Mouse (Mus musculus) ES-E14 (cell line): ENCODE results near the gene Dst. TPM values are rescaled to one million over a fixed set of nuclear protein-coding genes. Genes with fewer than 3 reads are reported as not detected.

Experiments used
- DNase-seq: peaks from one replicate; pipeline ENCODE4 v3.0.0-alpha.2; 2013; ENCODE audit warnings: low read depth, low spot score
- H3K27ac ChIP-seq: 2 replicates; pipeline ENCODE4 v1.5.1; 2012; ENCODE audit warnings: low read depth, mild to moderate bottlenecking, low read length, moderate library complexity, mixed read lengths; ENCODE audit not compliant: poor library complexity, insufficient read depth, severe bottlenecking
- H3K36me3 ChIP-seq: 2 replicates; pipeline ENCODE4 v1.6.1; 2012; ENCODE audit warnings: mild to moderate bottlenecking, low read length, moderate library complexity, mixed read lengths; ENCODE audit not compliant: control insufficient read depth, poor library complexity, insufficient read depth, severe bottlenecking
- H3K4me1 ChIP-seq, 2 experiments: fragments of 150-350 bp in 1 of 2; sonication (generic) in 1 of 2; 2 replicates each; pipeline ENCODE4 v1.6.1; 2012; ENCODE audit warnings: low read length in 2 of 2, mild to moderate bottlenecking in 1 of 2, mixed read lengths in 1 of 2; ENCODE audit not compliant: control insufficient read depth in 2 of 2, insufficient read depth in 2 of 2, poor library complexity in 1 of 2
- H3K4me3 ChIP-seq, 2 experiments: fragments of 150-350 bp in 1 of 2; sonication (generic) in 1 of 2; 2 replicates each; pipeline ENCODE4 v1.5.1; 2012; ENCODE audit warnings: low read length in 2 of 2, low read depth in 1 of 2, mild to moderate bottlenecking in 1 of 2, mixed read lengths in 1 of 2; ENCODE audit not compliant: insufficient read depth in 1 of 2, poor library complexity in 1 of 2, severe bottlenecking in 1 of 2
- H3K9ac ChIP-seq: 2 replicates; pipeline ENCODE4 v1.6.1; 2012; ENCODE audit warnings: low read depth, mild to moderate bottlenecking, low read length, mixed read lengths; ENCODE audit not compliant: poor library complexity, insufficient read depth, severe bottlenecking
- H3K9me3 ChIP-seq: fragments of 150-350 bp; sonication (generic); 2 replicates; pipeline ENCODE4 v1.6.1; 2012; ENCODE audit warnings: low read depth, mild to moderate bottlenecking, low read length; ENCODE audit not compliant: control insufficient read depth, insufficient read depth
- CHD2 ChIP-seq: IDR thresholded peaks from 2 replicates; pipeline ENCODE4 v1.6.1; 2014; ENCODE audit warnings: mild to moderate bottlenecking, low read depth, low read length, inconsistent platforms
- HCFC1 ChIP-seq: IDR thresholded peaks from 2 replicates; pipeline ENCODE4 v1.6.1; 2012; ENCODE audit warnings: low read length, inconsistent platforms, borderline replicate concordance; ENCODE audit not compliant: insufficient read depth
- MAFK ChIP-seq: IDR thresholded peaks from 2 replicates; pipeline ENCODE4 v1.6.1; 2014; ENCODE audit warnings: mild to moderate bottlenecking, low read depth, low read length, inconsistent platforms; ENCODE audit not compliant: insufficient read depth
- ZC3H11A ChIP-seq: IDR thresholded peaks from 2 replicates; pipeline ENCODE4 v1.6.1; 2012; ENCODE audit warnings: low read depth, mild to moderate bottlenecking, inconsistent platforms, low read length, borderline replicate concordance
- ZNF384 ChIP-seq: IDR thresholded peaks from 2 replicates; pipeline ENCODE4 v1.6.1; 2012; ENCODE audit warnings: low read depth, low read length, inconsistent platforms
- in situ Hi-C, 2 experiments: fragments of 600-800 bp; cut with MboI; formaldehyde crosslinking; loops; one replicate each; pipeline ENCODE4 v1.15.1; 2025; ENCODE audit warnings: low sequenced_read_pairs in 2 of 2, inconsistent platforms in 1 of 2; ENCODE audit not compliant: unreplicated experiment in 2 of 2
- total RNA-seq: library from RNA; depleted of rRNA; stranded (reverse); fragments of 300-350 nt; gene quantifications from 2 replicates; pipeline ENCODE4 v1.2.3, GENCODE M21; 2012

The Dst gene
- total RNA-seq, 1 experiment: 186 TPM

GRCm38 (mm10) chr1:34231041-34231440 lies 323.0 kb downstream of the Dst start:
- TF ChIP-seq HCFC1 (no peak), CHD2 (no peak), ZNF384 (no peak), MAFK (no peak), ZC3H11A (no peak)
- no peak overlapping the region for H3K27ac ChIP-seq
- H3K4me3 ChIP-seq: no peak overlapping the region
- peaks cover 22% of the 10 kb centered on the region for H3K36me3 ChIP-seq
- H3K4me1 ChIP-seq: no peaks in the 10 kb centered on the region
- DNase-seq: no peak
- no peak overlapping the region for H3K9ac ChIP-seq
- in situ Hi-C loops: no loop called here
- no peaks in the 10 kb centered on the region for H3K9me3 ChIP-seq

DNA sequence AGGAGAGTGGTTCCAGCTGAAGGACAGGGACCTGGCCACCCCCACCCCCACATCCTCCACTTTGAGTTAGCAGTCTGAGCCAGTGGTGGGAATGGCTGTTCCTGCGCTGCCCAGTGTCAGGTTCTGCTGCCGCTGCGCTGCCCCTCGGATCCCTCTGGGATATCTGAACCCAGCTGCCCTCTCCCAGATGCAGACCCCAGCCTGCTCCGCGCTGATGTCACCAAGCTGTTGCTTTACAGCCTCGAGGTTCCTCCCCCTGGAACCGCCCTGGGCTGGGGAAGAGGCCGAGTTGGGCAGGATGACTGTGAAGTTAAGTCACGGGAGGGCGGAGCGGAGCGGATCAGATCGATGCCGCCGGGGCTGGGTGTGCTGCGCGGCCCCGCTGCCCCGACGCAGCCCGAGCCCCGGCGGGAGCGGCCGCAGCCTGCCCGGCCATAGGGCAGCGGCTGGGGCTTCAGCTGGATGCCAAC lies 328.3 kb downstream of the Dst start:
- in situ Hi-C loops: no loop called here
- Histone ChIP-seq H3K9me3 (no peaks in the 10 kb centered on the region), H3K9ac (peak overlapping the region; percentile 72), H3K4me1 (no peaks in the 10 kb centered on the region), H3K36me3 (peaks cover 15% of the 10 kb centered on the region; the same call in 1 of the 2 replicates), H3K27ac (no peak overlapping the region), H3K4me3 (peak overlapping the region; percentile 27 to 47; a peak in 3 of 4 replicates)
- no peak for TF ChIP-seq HCFC1
- peak; percentile 53 for DNase-seq

DNA sequence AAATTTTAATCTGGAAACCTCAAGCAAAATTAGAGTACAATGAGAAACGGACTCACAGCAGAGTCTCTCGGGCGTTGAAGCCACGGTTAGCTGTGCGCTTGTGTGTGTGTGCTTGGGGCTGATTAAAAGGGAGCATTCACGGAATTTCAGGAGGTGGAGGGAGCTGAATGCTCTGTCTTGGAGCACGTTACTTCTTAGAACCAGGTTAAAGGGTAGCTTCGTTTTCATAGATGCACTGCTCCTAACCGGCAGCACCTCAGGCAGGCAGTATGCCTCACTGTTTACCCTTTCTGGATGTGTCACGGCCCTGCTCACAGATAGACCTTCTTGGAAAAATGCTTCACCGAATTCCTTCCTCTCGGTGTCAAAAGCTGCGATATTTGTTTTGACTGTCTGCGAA lies 329.2 kb downstream of the Dst start:
- H3K4me1 ChIP-seq: no peaks in the 10 kb centered on the region
- no peak overlapping the region for H3K4me3 ChIP-seq
- peaks cover 13% of the 10 kb centered on the region; the same call in 1 of the 2 replicates for H3K36me3 ChIP-seq
- H3K9ac ChIP-seq: no peak overlapping the region
- H3K9me3 ChIP-seq: no peaks in the 10 kb centered on the region
- H3K27ac ChIP-seq: no peak overlapping the region
- in situ Hi-C loops: no loop called here
- no peak for DNase-seq
- TF ChIP-seq ZC3H11A (no peak), HCFC1 (no peak), MAFK (no peak), ZNF384 (no peak), CHD2 (no peak)

GRCm38 (mm10) chr1:34237689-34238091 lies 329.7 kb downstream of the Dst start:
- peaks cover 16% of the 10 kb centered on the region; the same call in 1 of the 2 replicates for H3K36me3 ChIP-seq
- no peaks in the 10 kb centered on the region for H3K9me3 ChIP-seq
- H3K9ac ChIP-seq: no peak overlapping the region
- no peak overlapping the region for H3K4me3 ChIP-seq
- H3K27ac ChIP-seq: no peak overlapping the region
- no peaks in the 10 kb centered on the region for H3K4me1 ChIP-seq
- no peak for TF ChIP-seq CHD2
- TF ChIP-seq ZNF384: no peak
- TF ChIP-seq MAFK: no peak
- no peak for TF ChIP-seq ZC3H11A
- no peak for TF ChIP-seq HCFC1
- DNase-seq: no peak
- in situ Hi-C loops: no loop called here

DNA sequence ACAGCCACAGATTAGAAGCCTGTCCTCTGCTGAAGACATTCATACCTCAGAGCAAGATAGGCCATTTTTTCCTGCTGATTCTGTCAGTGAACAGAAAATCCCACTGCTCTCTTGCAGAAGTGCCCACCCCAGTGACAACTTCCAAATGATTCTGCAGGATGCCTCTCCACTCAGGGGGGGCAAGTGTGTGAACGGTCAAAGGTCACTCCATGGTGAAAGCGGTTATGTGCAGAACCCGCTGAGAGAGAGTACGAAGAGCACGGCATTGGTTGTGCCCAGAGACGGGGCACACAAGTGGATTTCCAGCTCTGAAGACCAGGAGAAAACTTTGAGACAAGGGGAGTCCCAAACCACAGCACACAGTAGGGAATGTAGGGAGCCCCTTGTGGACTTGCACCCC lies 330.2 kb downstream of the Dst start:
- in situ Hi-C loops: no loop called here
- Histone ChIP-seq H3K4me3 (no peak overlapping the region), H3K27ac (no peak overlapping the region), H3K4me1 (no peaks in the 10 kb centered on the region), H3K36me3 (peaks cover 20% of the 10 kb centered on the region; the same call in 1 of the 2 replicates), H3K9me3 (no peaks in the 10 kb centered on the region), H3K9ac (no peak overlapping the region)
- TF ChIP-seq HCFC1: no peak
- TF ChIP-seq CHD2: no peak
- TF ChIP-seq ZC3H11A: no peak
- TF ChIP-seq MAFK: no peak
- no peak for TF ChIP-seq ZNF384
- no peak for DNase-seq
